ENCODE assay signal across 8 mouse cellular contexts in genomic region chrX:94197789-94198188, GRCm38 (mm10). TPM values are rescaled to one million over a fixed set of nuclear protein-coding genes. Genes with fewer than 3 reads are reported as not detected.
DNase-seq lines count a peak whose midpoint lies in the region; ATAC-seq and TF ChIP-seq lines count a peak whose summit lies in the region.

No protein-coding gene starts in this region.

- H3K9me3 ChIP-seq in midbrain, postnatal 0 days (ENCODE audit: low read length), result no peaks in the 10 kb centered on the region
- no peaks in the 10 kb centered on the region for H3K9me3 ChIP-seq in midbrain, embryonic 13.5 days
- H3K9me3 ChIP-seq in midbrain, embryonic 11.5 days (ENCODE audit: control insufficient read depth, low read length), result no peaks in the 10 kb centered on the region

- ATAC-seq in midbrain, postnatal 0 days (ENCODE audit: low FRiP score), result no peak
- ATAC-seq in midbrain, embryonic 13.5 days, result no peak
- ATAC-seq in megakaryocyte progenitor cell, adult 5-6 weeks (replicated peaks; ENCODE audit: poor library complexity), result peak; percentile 83
- ATAC-seq in midbrain, embryonic 11.5 days (ENCODE audit: low FRiP score), result no peak

- intact Hi-C loops in gastrocnemius, adult 2 months (cut with DNase I), result no loop called here

- no peak overlapping the region for H3K4me2 ChIP-seq in midbrain, postnatal 0 days (ENCODE audit: low read depth, low read length, poor library complexity, severe bottlenecking)
- no peak overlapping the region for H3K4me2 ChIP-seq in midbrain, embryonic 13.5 days (replicated peaks)
- H3K4me2 ChIP-seq in midbrain, embryonic 11.5 days, result no peak overlapping the region

- no peak overlapping the region for H3K27ac ChIP-seq in gastrocnemius, adult 2 months
- no peak overlapping the region for H3K27ac ChIP-seq in midbrain, postnatal 0 days (ENCODE audit: low read depth, low read length)
- no peak overlapping the region for H3K27ac ChIP-seq in midbrain, embryonic 13.5 days
- no peak overlapping the region for H3K27ac ChIP-seq in midbrain, embryonic 11.5 days (ENCODE audit: low read depth, low read length)

- H3K9ac ChIP-seq in midbrain, postnatal 0 days (replicated peaks; ENCODE audit: low read length, poor library complexity, severe bottlenecking), result no peak overlapping the region
- H3K9ac ChIP-seq in midbrain, embryonic 13.5 days (replicated peaks), result no peak overlapping the region
- no peak overlapping the region for H3K9ac ChIP-seq in midbrain, embryonic 11.5 days (ENCODE audit: low read length)

- no peak overlapping the region for H3K4me3 ChIP-seq in gastrocnemius, adult 2 months
- no peak overlapping the region for H3K4me3 ChIP-seq in midbrain, postnatal 0 days (ENCODE audit: low read depth, low read length)
- no peak overlapping the region for H3K4me3 ChIP-seq in midbrain, embryonic 13.5 days (replicated peaks)
- H3K4me3 ChIP-seq in midbrain, embryonic 11.5 days (ENCODE audit: low read depth, low read length), result no peak overlapping the region

- no peaks in the 10 kb centered on the region for H3K27me3 ChIP-seq in midbrain, postnatal 0 days (ENCODE audit: insufficient read depth, low read length)
- no peaks in the 10 kb centered on the region for H3K27me3 ChIP-seq in midbrain, embryonic 13.5 days
- no peaks in the 10 kb centered on the region for H3K27me3 ChIP-seq in midbrain, embryonic 11.5 days (ENCODE audit: control insufficient read depth, insufficient read depth, low read length)

- H3K4me1 ChIP-seq in midbrain, postnatal 0 days (ENCODE audit: insufficient read depth, low read length), result no peaks in the 10 kb centered on the region
- H3K4me1 ChIP-seq in midbrain, embryonic 13.5 days (replicated peaks), result no peaks in the 10 kb centered on the region
- no peaks in the 10 kb centered on the region for H3K4me1 ChIP-seq in midbrain, embryonic 11.5 days (ENCODE audit: control insufficient read depth, insufficient read depth, low read length)

- DNase-seq in gastrocnemius, adult 2 months, result no peak
- DNase-seq in gastrocnemius, postnatal 10 days, result no peak
- DNase-seq in midbrain, postnatal 0 days (ENCODE audit: low spot score), result no peak
- peak; percentile 16 for DNase-seq in adipocyte (ENCODE audit: low spot score)
- DNase-seq in midbrain, embryonic 11.5 days (ENCODE audit: low spot score, missing footprints), result no peak
- DNase-seq in right cerebral cortex, postnatal 25 days, result no peak

- peak; percentile 91 for TF ChIP-seq CTCF in gastrocnemius, adult 2 months (IDR thresholded peaks at IDR 0.05)
- TF ChIP-seq CTCF in midbrain, postnatal 0 days (IDR thresholded peaks at IDR 0.05), result peak; percentile 47

- WGBS in midbrain, postnatal 0 days, result 79% methylated on average over 5 of the region's 5 CpGs
- WGBS in midbrain, embryonic 13.5 days, result 85% methylated on average over 5 of the region's 5 CpGs
- 75% methylated on average over 5 of the region's 5 CpGs for WGBS in midbrain, embryonic 11.5 days

- peaks cover 30% of the 10 kb centered on the region; the same call in 1 of the 2 replicates for H3K36me3 ChIP-seq in midbrain, postnatal 0 days (ENCODE audit: insufficient read depth, low read length)
- H3K36me3 ChIP-seq in midbrain, embryonic 13.5 days, result peaks cover 84% of the 10 kb centered on the region
- peaks cover 17% of the 10 kb centered on the region; the same call in 1 of the 2 replicates for H3K36me3 ChIP-seq in midbrain, embryonic 11.5 days (ENCODE audit: control insufficient read depth, insufficient read depth, low read length)

RNA-seq across cellular contexts. Expression of gene Eif2s3x, which starts 14.9 kb away (rescaled TPM):
- total RNA-seq in gastrocnemius, adult 2 months (2021), result 100 to 1,000 TPM in 1 of 2 experiments, 10 to 100 TPM in 1; 71.7 to 129 TPM
- 100 to 1,000 TPM in 1 of 2 experiments, 10 to 100 TPM in 1; 94.5 to 142 TPM for total RNA-seq in gastrocnemius, postnatal 10 days (2021)
- 182 and 238 TPM in 2 replicates for total RNA-seq in midbrain, postnatal 0 days (2014; rRNA removed)
- polyA plus RNA-seq in midbrain, postnatal 0 days (2015; fragmentation: Nextera tagmentation; extraction: Ambion mirVana), result 61.2 and 92.5 TPM in 2 replicates
- polyA plus RNA-seq in midbrain, embryonic 13.5 days (2015; fragmentation: Nextera tagmentation; extraction: Ambion mirVana), result 98.2 and 103 TPM in 2 replicates
- total RNA-seq in megakaryocyte progenitor cell, adult 5-6 weeks (2015), result 200 and 204 TPM in 2 replicates
- total RNA-seq in megakaryocyte progenitor cell, adult 5-6 weeks (2017), result 183 and 230 TPM in 2 replicates
- polyA plus RNA-seq in midbrain, embryonic 11.5 days (2014; fragmentation: Nextera tagmentation; extraction: Ambion mirVana), result 126 and 140 TPM in 2 replicates

RNA-seq across cellular contexts. Expression of gene Klhl15, which starts 36.6 kb away (rescaled TPM):
- 1 to 10 TPM; 5.4 to 6.3 TPM for total RNA-seq in gastrocnemius, adult 2 months (2021)
- 10 to 100 TPM in 1 of 2 experiments, 1 to 10 TPM in 1; 4.6 to 11.1 TPM for total RNA-seq in gastrocnemius, postnatal 10 days (2021)
- 17.9 and 22.5 TPM in 2 replicates for total RNA-seq in midbrain, postnatal 0 days (2014; rRNA removed)
- 6.9 and 7.5 TPM in 2 replicates for polyA plus RNA-seq in midbrain, postnatal 0 days (2015; fragmentation: Nextera tagmentation; extraction: Ambion mirVana)
- 10.5 and 11.1 TPM in 2 replicates for polyA plus RNA-seq in midbrain, embryonic 13.5 days (2015; fragmentation: Nextera tagmentation; extraction: Ambion mirVana)
- 13.4 and 15.6 TPM in 2 replicates for total RNA-seq in megakaryocyte progenitor cell, adult 5-6 weeks (2015)
- total RNA-seq in megakaryocyte progenitor cell, adult 5-6 weeks (2017), result 7.2 and 8.4 TPM in 2 replicates
- 11.3 and 15.4 TPM in 2 replicates for polyA plus RNA-seq in midbrain, embryonic 11.5 days (2014; fragmentation: Nextera tagmentation; extraction: Ambion mirVana)
